Mouse (Mus musculus) adrenal gland, adult 2 months (tissue): ENCODE data around the gene Vpreb3. TPM values are rescaled to one million over a fixed set of nuclear protein-coding genes. Genes with fewer than 3 reads are reported as not detected.

Source experiments
- DNase-seq: peaks from one replicate; pipeline ENCODE4 v3.0.0; 2021
- polyA plus RNA-seq: library from polyadenylated mRNA; depleted of rRNA; stranded (reverse); fragments of >200 nt; gene quantifications from 2 replicates; pipeline ENCODE4 v1.2.3, GENCODE M21; 2012
- total RNA-seq, 2 experiments: library from RNA; stranded (reverse); gene quantifications; 2 replicates each; pipeline ENCODE4 v1.2.3; 2021

The Vpreb3 gene
- total and polyA plus RNA-seq, 3 experiments, result 1.1 TPM; not detected in 2

DNA sequence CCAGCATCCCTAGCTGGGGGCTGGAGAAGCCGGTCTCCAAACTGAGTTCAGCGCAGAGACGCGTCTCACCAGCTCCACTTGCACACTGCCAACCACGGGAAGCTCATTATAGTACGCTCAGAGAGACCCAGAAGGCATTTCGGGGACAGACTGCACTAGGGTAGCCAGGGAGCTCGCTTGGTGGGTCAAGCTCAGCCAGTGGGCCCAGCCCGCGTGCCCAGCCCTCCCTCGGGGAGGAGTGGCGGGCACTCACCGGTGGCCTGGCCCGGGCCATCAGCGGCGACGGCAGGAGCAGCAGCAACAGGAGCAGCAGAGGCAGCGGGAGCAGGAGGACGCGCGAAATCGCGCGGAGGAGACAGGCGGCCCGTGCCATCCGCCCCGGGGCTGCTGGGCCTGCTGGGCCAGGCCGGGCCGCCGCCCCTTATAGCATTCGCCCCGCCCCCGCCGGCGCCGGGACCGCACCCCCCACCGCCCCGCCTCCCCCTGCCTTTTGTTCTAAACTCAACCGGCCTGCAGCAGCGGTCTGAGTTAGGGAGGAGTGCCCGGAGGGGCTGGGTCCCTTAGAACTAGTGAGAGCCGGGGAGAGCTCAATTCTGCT lies 10.7 kb upstream of the Vpreb3 start:
- DNase-seq, result peak; percentile 77

DNA sequence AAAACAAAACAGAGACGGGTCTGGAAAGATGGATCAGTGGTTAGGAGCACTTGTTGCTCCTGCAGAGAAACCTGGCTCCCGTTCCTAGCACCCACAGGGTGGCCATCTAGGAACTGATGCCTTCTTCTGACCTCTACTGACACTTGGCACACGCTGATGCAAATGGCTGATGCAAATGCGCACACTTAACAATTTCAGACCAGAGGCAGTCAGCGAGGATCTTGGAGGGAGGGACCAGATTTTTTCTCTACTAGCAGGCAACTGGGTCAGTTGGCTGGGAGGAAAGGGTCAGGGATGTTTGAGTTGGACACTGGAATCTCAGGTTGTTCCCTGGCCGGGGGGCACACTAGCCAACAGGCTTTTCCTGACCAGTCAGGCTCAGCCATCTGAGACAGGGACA lies 10.0 kb upstream of the Vpreb3 start, which contains the start of gene Chchd10:
Gene Chchd10, plus strand, starts transcription at position 240 of the 400 bp plus-strand sequence.
- no peak for DNase-seq

DNA sequence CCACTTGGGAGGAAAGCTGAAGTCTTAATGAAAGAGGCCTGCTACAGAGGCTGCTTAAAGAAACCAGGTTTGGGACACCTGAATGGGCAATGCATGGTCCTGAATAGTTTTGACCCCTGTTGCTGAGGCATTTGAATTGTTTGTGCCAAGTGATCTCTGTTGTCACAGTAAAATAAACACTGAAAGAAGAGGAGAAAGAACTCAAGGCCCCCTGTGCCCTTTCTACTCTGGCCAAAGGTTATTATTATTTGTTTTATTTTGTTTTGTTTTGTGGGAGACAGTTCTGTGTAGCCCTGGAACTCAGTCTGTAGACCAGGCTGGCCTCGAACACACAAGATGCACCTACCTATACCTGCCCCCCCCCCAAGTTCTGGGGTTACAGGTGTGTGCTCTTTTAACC lies 7.9 kb upstream of the Vpreb3 start:
- DNase-seq, result no peak

DNA sequence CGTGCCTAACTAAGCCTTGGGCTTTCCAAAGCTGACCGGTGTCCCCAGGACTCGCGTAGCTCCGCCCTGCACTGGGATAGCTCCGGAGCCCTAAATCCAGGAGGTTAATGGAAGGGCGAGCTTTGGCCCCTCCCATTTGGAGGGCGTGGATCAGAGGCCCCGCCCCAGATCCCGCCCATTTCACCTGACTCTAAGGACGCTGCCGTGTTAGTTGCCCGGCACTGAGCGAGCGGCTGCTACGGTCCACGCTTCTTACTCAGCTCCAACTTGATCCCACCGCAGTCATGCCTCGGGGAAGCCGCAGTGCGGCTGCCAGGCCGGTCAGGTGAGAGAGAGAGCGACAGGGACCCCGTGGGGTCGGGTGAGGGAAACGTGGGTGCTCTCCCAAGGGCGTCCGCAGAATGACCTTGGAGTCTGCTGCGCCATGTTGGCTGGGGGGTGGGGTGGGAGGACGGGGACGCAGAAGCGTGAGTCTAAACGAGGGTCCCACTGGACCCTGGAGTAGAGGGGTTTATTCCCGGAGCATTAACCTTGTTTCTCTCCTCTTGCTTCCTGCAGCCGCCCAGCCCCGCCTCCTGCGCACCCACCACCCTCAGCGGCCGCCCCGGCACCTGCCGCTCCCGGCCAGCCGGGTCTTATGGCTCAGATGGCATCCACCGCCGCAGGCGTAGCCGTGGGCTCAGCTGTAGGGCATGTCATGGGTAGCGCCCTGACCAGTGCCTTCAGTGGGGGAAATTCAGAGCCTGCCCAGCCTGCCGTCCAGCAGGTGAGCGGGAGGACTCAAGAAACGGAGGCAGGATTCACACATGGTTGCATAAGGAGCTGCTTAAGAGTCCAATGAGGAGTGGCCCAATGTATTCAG lies 6.9 kb upstream of the Vpreb3 start, which contains the start of gene Mmp11:
Gene Mmp11, minus strand, starts transcription at position 817 of the 862 bp plus-strand sequence.
- DNase-seq, result peak; percentile 91

DNA sequence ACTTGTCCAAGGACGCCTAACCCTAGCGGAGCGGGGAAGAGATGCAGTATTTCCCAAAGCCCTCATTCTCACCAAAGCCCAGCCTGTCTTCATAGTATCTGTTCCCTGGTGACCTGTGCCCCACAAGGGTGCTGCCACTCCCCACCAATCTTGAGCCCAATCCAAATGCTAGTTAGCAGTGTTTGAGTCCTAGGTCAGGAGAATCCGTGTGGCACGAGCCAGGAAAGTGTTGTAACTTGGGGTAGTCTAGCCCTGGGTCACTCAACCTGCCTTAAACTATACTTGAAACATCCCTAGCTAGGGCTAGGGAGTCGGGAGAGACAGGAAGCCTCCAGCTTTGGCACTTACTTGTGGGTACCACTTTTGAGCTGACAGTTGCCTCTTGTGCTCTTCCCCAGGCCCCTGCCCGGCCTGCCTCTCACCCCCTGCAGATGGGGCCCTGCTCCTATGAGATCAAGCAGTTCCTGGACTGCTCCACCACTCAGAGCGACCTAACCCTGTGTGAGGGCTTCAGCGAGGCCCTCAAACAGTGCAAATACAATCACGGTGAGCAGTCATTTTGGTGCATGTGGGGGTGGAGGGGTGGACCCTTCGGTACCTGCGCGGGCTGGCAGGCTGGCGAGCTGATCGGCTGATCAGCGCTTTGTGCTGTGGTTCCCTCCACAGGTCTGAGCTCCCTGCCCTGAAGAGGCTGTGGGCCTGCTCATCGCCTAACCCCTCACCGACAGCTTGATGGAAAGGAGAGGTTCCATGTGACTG lies 5.8 kb upstream of the Vpreb3 start:
- DNase-seq, result peak; percentile 71

DNA sequence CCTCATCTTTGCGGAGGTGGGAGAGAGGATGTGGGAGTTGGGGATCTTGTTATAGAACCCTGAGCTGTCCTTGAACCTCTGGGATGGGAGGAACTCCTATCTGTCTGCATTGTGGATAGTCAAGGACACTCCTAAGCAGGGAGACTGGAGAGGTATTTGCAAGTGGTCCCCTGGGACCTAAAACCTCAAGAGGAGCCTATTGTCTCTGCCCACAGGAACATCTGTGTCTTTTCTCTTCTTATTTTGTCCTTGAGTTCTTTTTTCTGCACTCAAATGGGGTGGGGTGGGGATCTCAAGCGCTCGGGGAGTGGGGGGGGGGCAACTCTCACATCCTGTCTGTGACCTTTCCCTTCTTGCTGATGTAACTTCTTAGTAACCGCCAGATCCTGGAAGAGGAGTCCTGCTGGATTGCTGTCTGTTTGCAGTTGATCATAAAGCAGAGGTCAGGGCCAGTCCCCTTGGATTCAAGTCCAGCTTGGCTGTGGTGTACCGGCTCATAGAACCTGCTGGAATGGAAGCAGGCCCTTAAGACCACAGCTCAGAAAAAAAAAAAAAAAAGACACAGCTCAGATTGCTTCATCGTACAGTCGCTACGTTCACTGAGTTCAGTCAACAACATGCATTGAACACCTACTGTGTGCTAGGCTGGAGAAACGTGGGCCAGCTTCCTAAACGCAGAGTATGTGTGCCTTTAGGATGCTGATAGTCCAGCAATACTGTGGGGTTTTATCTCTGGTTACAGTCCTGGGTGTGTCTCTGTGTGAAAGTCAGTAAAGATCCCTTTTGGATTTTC lies 4.8 kb upstream of the Vpreb3 start:
- peak; percentile 81 for DNase-seq

DNA sequence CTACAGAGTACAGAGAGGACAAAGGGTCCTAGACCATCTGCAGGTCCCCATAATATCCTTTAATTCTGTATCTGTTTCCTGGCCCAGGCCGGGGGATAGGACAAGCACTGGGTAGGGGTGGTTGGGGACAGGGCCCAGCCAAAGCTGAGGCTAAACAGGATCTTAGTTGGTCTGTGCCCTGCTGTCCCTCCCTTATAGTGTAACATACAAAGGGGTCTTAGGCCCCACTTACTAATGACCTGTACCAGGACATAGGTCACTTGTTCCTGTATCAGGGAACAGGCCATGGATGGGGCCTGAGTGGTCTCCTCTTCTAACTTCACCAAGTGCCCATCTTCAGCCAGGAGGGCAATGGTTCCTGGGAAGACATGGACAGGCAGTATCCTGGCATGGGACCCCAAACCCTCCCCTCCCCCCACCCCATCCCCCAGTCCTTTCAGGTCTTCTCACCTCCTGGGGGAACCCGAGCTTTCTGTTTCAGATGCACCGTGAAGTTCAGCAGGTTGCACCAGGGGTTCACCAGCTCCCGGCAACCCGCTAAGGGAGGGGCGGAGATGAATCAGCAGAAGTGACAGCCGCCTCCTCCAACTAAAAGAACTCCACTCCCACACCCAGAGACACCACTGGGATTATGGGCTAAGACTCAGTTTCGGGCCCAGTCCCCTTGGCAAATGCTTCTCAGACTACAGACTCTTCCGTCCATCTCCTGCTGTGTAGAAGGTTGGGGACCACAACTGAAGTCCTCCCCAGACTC lies 3.2 kb upstream of the Vpreb3 start:
- peak; percentile 59 for DNase-seq

DNA sequence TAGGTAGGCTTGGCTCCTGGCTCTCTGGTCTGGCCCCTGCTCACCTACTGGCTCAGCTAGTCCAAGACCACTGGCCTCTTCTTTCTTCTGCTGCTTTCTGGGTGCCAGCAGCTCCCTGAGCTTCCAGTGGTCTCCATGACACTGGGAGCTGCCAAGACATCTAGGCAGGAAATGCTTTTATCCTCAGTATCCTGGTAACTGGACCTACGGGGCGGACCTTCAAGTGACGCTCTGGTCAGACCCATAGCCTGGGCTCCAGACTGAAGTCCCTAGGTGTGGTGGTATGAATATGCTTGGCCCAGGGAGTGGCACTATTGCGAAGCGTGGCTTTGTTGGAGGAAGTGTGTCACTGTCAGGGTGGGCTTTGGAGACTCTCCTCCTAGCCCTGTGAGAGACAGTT lies 2.3 kb upstream of the Vpreb3 start, which contains the start of gene Gm867:
Gene Gm867, minus strand, starts transcription at position 153 of the 400 bp plus-strand sequence.
- DNase-seq, result no peak

DNA sequence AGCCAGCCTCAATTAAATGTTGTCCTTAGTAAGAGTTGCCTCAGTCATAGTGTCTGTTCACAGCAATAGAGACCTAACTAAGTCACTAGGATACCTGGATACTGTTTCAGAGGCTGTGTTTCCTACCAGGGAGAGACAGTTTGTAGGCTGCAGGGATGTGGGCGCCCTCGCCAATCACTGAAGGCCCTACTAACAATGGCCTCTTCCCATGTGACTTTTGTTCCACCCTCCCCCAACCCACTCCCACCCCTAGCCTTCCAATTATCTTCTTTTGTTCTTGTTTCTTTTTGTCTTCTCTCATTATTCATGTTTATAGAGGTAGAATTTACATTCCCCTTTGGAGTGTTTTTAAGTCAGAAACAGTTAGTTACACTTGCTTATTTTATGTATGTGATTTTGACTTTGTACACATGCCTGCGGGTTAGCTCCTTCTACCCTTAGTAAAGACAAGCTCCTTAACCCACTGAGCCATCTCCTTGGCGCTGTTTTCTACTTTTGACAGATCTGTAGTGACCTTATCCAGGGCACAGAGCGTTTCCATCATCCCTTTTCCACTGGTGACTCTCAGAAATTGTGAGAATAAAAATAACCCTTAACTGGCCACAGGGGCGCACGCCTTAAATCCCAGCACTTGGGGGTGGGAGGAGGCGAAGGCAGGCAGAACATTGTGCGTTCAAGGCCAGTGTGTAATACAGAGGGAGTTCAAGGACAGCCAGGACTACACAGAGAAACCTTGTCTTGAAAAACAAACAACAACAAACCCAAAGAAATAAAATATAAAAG lies 1.6 kb upstream of the Vpreb3 start:
- DNase-seq, result no peak

DNA sequence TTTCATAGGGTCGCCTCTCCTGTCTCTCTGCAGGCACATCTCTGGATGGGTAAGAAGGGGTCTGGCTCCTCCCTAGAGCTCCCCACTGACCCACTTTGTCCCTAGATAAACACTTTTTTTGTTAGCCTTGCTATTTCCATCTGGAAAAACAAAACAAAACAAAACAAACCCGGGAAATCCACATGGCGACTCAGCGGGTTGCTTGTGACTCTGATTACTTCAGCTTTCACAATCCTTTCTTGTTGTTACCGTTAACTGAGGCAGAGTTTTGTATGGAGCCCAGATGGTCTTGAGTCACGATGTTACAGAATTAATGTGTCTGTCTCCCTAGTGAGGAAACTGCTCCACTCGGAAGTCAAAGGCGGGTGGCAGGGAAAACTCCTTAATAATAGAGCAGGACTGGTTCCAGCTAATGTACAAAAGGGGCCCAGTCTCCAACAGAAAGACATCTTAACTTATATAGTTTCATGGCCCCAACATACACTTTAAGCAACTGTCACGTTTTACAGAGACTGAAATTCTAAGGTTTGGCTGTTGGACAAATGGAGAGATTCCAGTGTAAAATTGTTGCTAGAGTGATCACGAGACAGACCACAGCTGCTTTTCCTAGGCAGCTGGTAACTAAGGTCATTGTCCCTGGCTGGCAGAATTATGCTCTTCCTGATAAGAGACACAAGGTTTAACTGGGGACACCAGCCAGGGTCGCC lies 1.4 kb downstream of the Vpreb3 start:
- peak; percentile 60 for DNase-seq

DNA sequence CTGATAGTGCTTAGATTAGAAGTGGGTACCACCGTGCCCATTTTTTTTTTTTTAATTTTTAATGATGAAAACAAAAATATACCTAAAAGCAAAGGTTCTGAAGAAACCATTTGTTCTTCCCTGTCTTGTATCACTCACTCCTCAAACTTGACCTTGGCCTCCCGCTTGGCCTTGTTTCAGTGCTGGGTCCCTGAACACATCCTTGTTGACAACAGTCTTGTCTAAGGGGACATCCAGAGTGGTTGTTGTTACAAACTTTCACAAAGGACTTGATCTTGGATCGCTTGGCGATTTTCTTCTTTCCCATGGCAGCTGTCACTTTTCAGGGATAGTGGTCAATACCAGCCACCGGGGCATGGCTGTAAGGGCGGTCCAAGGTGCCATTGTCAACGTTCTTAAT lies 2.4 kb downstream of the Vpreb3 start:
- DNase-seq, result no peak

DNA sequence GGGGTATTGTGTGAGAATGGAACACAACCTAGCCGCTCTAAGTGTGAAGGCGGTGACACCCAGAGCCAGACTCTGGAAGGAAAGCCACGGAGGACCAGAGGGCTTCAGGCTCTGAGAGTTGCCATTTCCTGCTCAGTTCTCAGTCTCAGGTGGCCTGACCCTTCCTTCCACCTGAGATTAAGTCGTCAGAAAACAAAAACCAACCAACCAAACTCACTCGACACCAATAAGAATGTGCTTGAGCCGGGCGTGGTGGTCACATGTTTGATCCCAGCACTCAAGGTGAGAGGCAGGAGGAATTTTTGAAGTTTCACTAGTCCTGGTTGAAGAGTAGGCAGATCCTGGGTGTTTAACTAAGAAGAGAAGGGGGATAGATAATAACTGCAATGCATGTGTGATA lies 3.0 kb downstream of the Vpreb3 start:
- DNase-seq, result no peak

DNA sequence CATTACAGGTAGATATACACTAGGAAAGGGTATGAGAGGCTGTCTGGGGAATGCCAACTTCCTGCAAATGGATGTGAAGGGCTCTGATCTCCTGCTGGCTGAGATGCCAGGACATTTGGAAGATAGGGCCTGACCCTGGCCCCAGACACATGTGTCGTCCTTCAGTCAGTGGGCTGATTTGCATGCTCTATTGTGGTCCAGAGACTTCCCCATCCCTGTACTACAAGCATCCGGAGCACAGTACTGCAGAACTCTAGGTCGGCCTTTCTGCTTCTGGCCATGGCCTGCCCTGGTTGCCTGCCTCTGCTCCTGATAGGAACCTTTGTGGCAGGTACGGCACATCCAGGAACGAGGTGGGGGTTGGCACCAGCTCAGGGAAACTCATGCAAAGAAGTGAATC lies 5.2 kb downstream of the Vpreb3 start:
- DNase-seq, result no peak

DNA sequence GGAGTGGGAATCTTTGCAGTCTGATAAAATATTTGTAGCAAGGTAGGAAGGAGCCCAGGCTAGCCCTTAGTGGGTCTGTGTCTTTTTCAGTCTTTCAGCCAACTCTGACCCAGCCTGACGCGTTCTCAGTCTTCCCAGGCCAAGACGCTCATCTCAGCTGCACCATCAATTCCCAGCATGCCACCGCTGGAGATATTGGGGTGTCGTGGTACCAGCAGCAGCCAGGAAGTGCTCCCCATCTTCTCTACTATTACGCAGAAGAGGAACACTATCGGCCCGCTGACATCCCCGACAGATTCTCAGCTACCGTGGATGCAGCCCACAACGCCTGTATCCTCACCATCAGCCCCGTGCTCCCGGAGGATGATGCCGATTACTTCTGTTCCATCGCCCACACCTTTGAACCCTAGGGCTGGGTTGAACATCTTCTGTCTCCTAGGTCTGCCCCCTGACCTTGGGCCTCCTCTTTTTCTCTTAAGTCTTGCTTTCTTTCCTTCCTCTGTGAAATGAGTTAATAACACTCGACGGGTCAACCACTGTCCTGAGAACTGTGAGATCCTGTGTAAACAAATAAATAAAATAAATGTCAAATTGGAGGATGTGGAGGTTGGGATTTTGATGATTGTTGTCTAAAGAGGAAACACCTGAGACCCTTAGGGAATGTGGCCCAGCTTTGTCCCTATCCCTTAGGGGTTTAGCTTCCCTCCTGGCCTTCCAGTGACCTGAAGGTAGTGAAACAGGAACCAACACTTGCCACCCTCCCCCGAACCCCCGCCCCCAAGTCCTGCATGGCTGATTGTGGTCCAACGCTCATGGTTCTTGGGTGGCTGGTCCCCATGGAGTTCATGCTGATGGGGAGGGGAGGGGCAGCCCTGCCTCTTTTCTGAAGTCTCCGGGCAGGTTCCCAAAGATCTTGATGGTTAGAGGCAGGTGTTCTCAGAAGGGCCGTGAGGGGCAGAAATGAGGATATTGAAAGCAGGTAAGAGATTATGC lies 6.5 kb downstream of the Vpreb3 start:
- no peak for DNase-seq

DNA sequence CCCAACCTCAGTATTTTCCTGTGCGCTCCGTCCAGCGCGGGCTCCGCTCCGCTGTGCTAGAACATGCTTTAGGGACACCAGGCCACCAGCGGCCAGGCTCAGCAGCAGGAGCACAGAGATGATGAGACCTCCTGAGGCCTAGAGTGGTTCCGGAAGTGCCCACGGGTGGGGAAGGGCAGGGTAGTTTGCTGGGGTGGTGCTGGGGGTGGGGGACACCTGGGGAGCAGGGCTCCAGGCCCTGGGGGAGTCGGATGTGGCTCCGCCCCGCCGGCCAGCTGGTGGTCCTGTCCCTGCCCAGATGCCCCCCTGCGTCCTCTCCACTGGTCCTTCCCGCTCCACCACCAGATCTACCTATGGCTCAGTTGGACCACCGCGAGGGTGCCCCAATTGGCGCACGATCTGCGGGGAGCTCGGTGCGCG lies 7.9 kb downstream of the Vpreb3 start:
- peak; percentile 44 for DNase-seq

DNA sequence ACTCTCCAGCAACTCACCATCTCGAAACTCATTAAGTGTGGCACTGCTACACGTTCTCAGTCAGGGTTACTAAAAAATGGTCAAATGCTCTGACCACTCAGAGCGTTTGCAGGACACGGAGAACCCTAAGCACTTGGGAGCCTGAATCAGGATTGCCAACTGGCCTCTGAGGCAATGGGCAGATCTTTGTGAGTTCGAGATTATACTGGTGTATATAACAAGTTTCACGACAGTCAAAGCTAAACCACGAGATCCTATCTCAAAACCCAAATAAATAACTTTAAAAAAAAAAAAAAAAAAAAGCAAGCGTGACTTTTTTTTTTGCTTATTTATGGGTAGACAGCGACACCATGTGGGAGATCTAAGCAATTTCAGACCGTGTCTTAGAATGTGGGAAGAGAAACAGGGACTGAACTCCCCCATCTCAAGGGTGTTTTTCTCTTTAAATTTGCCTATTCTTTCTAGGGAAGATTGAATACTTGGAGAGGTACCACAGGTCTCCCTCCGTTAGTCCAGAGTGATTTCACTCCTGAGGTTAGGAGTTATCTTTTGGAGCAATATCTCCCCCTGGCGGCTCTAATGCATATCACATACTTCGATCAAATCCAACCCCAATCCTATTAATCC lies 8.7 kb downstream of the Vpreb3 start:
- peak; percentile 47 for DNase-seq

DNA sequence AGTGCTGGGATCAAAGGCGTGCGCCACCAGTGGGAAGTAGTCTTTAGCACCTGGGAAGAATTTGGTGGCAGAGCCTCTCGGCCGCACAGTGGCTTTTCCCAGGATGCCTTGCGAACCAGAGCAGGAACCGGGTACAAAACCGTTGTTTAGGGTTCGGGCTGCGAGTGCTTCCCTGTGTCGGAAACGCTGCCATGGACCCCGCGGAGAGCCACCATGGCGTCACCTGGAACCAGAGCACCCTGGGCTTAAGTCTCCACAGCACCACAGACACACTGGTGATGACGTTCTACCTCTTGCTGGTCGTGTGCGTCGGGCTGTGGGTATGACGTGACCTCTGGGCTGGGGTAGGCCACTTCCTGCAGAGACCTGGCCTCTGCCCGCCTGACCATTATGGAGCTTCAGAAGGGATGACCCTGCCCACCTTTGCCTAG lies 11.5 kb downstream of the Vpreb3 start, which contains the start of gene Gm5134:
Gene Gm5134, plus strand, starts transcription at position 134 of the 431 bp plus-strand sequence.
- DNase-seq, result no peak

DNA sequence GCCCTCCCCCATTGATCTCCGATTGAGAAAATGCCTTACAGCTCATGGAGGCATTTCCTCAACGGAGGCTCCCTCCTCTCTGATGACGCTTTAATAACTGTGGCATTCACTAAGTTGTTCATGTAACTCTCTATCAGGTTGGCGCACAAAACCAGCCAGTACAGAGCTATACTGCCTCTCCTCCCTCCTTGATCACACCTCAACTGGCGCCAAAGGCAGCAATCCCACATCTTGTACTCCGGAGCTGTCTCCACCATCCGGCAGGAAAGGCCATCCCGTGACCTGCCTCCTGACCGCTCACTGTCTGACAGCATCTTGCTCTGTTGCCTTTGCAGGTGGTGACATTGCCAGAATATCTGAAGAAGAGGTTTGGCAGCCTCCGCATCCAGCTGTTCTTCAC lies 31.0 kb downstream of the Vpreb3 start:
- DNase-seq, result no peak
